Mouse (Mus musculus) heart, postnatal 0 days (tissue): Measurements from ENCODE around the gene Zfp148.

ENCODE experiments used
- CTCF ChIP-seq: IDR thresholded peaks from 2 replicates; pipeline ENCODE4 v1.5.1; 2016; ENCODE audit warnings: antibody characterized with exemption, control low read depth, low read depth
- EP300 ChIP-seq: IDR thresholded peaks from 2 replicates; pipeline ENCODE4 v1.6.1; 2016; ENCODE audit warnings: antibody characterized with exemption, low read depth

GRCm38 (mm10) chr16:33342356-33342755, 38.3 kb upstream of the Zfp148 start:
- TF ChIP-seq CTCF (no peak), EP300 (no peak)
